Mouse (Mus musculus) stomach, embryonic 15.5 days (tissue): ENCODE data around the gene Rab5c. TPM values are rescaled to one million over a fixed set of nuclear protein-coding genes. Genes with fewer than 3 reads are reported as not detected.

ENCODE experiments used
- ATAC-seq: fragments of 200-750 bp; cut with Nextera tagmentation; 2 replicates; pipeline ENCODE4 v1.8.0; 2017; ENCODE audit warnings: low read depth, moderate number of reproducible peaks, moderate TSS enrichment; ENCODE audit not compliant: insufficient read depth, low FRiP score
- H3K27ac ChIP-seq: fragments of 300-500 bp; sonication (generic); 2 replicates; pipeline ENCODE4 v1.5.1; 2015; ENCODE audit warnings: mild to moderate bottlenecking, inconsistent platforms
- H3K27me3 ChIP-seq: fragments of 300-500 bp; sonication (generic); replicated peaks from 2 replicates; pipeline ENCODE4 v1.6.1; 2015; ENCODE audit warnings: inconsistent platforms
- H3K36me3 ChIP-seq: fragments of 300-500 bp; sonication (generic); 2 replicates; pipeline ENCODE4 v1.6.1; 2015; ENCODE audit warnings: inconsistent platforms
- H3K4me1 ChIP-seq: fragments of 300-500 bp; sonication (generic); 2 replicates; pipeline ENCODE4 v1.6.1; 2015; ENCODE audit warnings: inconsistent platforms
- H3K4me2 ChIP-seq: fragments of 300-500 bp; sonication (generic); 2 replicates; pipeline ENCODE4 v1.6.1; 2015; ENCODE audit warnings: mild to moderate bottlenecking, inconsistent platforms
- H3K4me3 ChIP-seq: fragments of 300-500 bp; sonication (generic); replicated peaks from 2 replicates; pipeline ENCODE4 v1.5.1; 2015; ENCODE audit warnings: inconsistent platforms
- H3K9ac ChIP-seq: fragments of 300-500 bp; sonication (generic); 2 replicates; pipeline ENCODE4 v1.6.1; 2015; ENCODE audit warnings: inconsistent platforms
- H3K9me3 ChIP-seq: fragments of 300-500 bp; sonication (generic); 2 replicates; pipeline ENCODE4 v1.6.1; 2016; ENCODE audit warnings: inconsistent platforms
- WGBS: fragments of 180-500 bp; shearing (Covaris S2); methylation state at CpG from one replicate; pipeline ENCODE4 v1.1.7; 2015; 5-methylcytosine and 5-hydroxymethylcytosine counted together
- polyA plus RNA-seq: library from polyadenylated mRNA; unstranded; fragments of >200 nt; fragmentation: Nextera tagmentation; extraction: Ambion mirVana; gene quantifications from 2 replicates; pipeline ENCODE4 v1.2.1, GENCODE M21; 2015

Gene Rab5c
- polyA plus RNA-seq, 1 experiment from 2014 or later, result 25.5 TPM

DNA sequence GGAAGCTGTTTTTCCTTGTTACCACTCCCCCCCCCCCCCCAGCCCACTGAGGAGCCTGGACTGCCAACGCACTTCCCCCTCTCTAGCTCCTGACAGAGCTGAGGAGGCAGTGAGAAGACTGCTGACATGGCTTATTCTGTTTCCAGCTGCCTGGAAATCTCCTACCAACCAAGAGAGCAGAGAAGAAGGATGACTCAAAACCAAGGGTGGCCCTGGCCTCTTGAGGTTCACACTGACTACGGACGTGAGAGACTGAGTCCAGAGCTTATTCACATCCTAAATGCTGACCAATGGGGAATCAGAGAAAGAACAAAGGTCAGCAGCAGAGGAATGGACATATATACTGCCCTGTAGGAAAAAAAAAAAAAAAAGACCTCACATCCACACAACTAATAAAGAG lies 18.7 kb downstream of the Rab5c start:
- Histone ChIP-seq H3K27ac (peak overlapping the region; percentile 18; the same call in 1 of the 2 replicates), H3K9me3 (no peaks in the 10 kb centered on the region), H3K9ac (no peak overlapping the region), H3K4me1 (peaks cover 21% of the 10 kb centered on the region), H3K4me3 (no peak overlapping the region), H3K36me3 (peaks cover 18% of the 10 kb centered on the region), H3K27me3 (no peaks in the 10 kb centered on the region), H3K4me2 (no peak overlapping the region)
- 75% methylated on average over 3 of the region's 3 CpGs for WGBS
- no peak for ATAC-seq

GRCm38 (mm10) chr11:100718866-100719265 lies 19.1 kb downstream of the Rab5c start:
- H3K9me3 ChIP-seq, result no peaks in the 10 kb centered on the region
- peaks cover 18% of the 10 kb centered on the region for H3K36me3 ChIP-seq
- H3K27me3 ChIP-seq, result no peaks in the 10 kb centered on the region
- H3K4me1 ChIP-seq, result peaks cover 25% of the 10 kb centered on the region
- ATAC-seq, result no peak
- no peak overlapping the region for H3K4me2 ChIP-seq
- WGBS, result 90% methylated on average over 4 of the region's 4 CpGs
- no peak overlapping the region for H3K4me3 ChIP-seq
- H3K27ac ChIP-seq, result no peak overlapping the region
- H3K9ac ChIP-seq, result no peak overlapping the region

DNA sequence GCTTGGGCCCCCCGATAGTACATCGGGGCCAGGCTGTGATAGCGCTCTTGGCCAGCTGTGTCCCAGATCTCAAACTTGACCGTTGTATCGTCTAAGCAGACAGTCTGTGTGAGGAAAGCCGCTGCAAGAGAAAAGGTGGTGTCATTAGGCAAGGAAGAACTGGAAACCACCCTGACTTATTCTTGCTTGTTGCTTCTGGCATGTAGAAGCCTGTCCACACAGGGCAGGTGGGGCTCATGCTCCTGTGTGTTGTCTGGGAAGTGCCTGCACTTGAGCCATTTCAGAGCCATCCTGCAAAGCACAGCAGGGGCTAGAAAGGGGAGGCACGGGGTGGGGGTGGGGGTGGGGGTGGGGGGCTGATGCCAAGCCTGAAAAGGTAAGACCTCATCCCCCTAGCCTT lies 19.6 kb downstream of the Rab5c start:
- Histone ChIP-seq H3K4me3 (no peak overlapping the region), H3K27ac (no peak overlapping the region), H3K9me3 (no peaks in the 10 kb centered on the region), H3K4me2 (no peak overlapping the region), H3K9ac (no peak overlapping the region), H3K36me3 (peaks cover 18% of the 10 kb centered on the region), H3K27me3 (no peaks in the 10 kb centered on the region), H3K4me1 (peaks cover 29% of the 10 kb centered on the region)
- ATAC-seq, result no peak
- 85% methylated on average over 7 of the region's 7 CpGs for WGBS

- H3K4me3 ChIP-seq, result no peak overlapping the region
- H3K27ac ChIP-seq, result no peak overlapping the region
- no peaks in the 10 kb centered on the region for H3K9me3 ChIP-seq
- H3K27me3 ChIP-seq, result no peaks in the 10 kb centered on the region
- H3K4me2 ChIP-seq, result no peak overlapping the region
- WGBS, result 85% methylated on average over 3 of the region's 3 CpGs
- H3K4me1 ChIP-seq, result peaks cover 26% of the 10 kb centered on the region
- no peak overlapping the region for H3K9ac ChIP-seq
- no peak for ATAC-seq
- H3K36me3 ChIP-seq, result peaks cover 18% of the 10 kb centered on the region
These were observed 21.4 kb downstream of the Rab5c start for GRCm38 (mm10) chr11:100716649-100717048.

DNA sequence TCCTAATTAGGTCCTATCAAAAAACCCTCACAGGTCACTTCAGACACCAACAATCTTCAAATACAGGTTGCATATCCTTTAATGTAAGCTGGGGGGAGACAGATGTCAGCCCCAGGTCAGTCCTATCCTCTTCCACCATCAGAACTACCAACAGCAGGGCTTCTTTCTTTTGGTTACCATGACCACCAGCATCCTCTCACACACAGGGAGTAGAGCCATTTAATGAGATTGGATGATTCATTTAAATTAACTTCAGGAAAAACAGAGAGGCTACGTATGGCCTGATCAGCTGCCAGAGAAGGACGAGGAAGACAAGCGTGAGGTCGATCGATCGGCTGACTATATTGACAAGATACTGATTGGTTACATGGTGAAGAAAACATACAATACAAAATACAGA lies 23.1 kb downstream of the Rab5c start:
- H3K4me3 ChIP-seq, result no peak overlapping the region
- peaks cover 23% of the 10 kb centered on the region for H3K36me3 ChIP-seq
- H3K4me2 ChIP-seq, result no peak overlapping the region
- peaks cover 29% of the 10 kb centered on the region for H3K4me1 ChIP-seq
- H3K27ac ChIP-seq, result no peak overlapping the region
- no peaks in the 10 kb centered on the region for H3K27me3 ChIP-seq
- H3K9ac ChIP-seq, result no peak overlapping the region
- no peak for ATAC-seq
- H3K9me3 ChIP-seq, result no peaks in the 10 kb centered on the region
- WGBS, result 87% methylated on average over 6 of the region's 6 CpGs

- peaks cover 29% of the 10 kb centered on the region for H3K4me1 ChIP-seq
- ATAC-seq, result no peak
- no peak overlapping the region for H3K9ac ChIP-seq
- no peaks in the 10 kb centered on the region for H3K27me3 ChIP-seq
- peak overlapping the region; percentile 30 for H3K4me3 ChIP-seq
- H3K9me3 ChIP-seq, result no peaks in the 10 kb centered on the region
- 0 out of 2 replicates have a peak overlapping the region, but pooled peaks have one; percentile 70 for H3K27ac ChIP-seq
- peak overlapping the region; percentile 57 for H3K4me2 ChIP-seq
- peaks cover 24% of the 10 kb centered on the region for H3K36me3 ChIP-seq
- WGBS, result 47% methylated on average over 6 of the region's 6 CpGs
These were observed 23.5 kb downstream of the Rab5c start for GRCm38 (mm10) chr11:100714534-100714915.

GRCm38 (mm10) chr11:100713735-100714533 lies 24.1 kb downstream of the Rab5c start, which contains the start of gene Hspb9:
TSS of gene Hspb9 (plus strand) at chr11:100713850.
- Histone ChIP-seq H3K27ac (peak within 1 kb of the TSS; percentile 70), H3K27me3 (no peaks in the 10 kb centered on the region), H3K4me2 (peak within 1 kb of the TSS; percentile 80), H3K4me3 (peak within 1 kb of the TSS; percentile 30), H3K36me3 (peaks cover 30% of the 10 kb centered on the region), H3K9ac (no peak within 1 kb of the TSS), H3K4me1 (peaks cover 29% of the 10 kb centered on the region), H3K9me3 (no peaks in the 10 kb centered on the region)
- 9% methylated on average over 38 of the region's 38 CpGs for WGBS
- 0 out of 2 replicates have a peak, but pooled peaks have one; percentile 23 for ATAC-seq

DNA sequence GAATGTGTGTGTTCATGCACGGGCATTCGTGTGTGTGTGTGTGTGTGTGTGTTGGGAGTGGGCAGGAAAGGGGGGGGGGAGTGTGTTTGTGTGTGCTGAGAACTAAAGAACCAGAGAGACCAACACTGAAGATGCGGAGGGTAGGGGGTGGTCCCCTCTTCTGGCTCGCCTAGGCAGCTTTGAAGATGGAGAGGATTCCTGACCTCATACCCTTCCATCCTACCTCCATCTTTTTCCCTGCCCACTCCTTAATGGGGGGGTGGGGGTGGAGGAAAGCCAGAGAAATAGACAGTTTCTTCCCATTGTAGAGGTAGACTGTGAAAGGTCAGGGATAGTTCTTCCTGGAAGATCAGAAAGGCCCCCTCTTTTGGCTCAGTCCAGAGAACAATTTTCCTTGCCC lies 24.8 kb downstream of the Rab5c start:
- ATAC-seq, result no peak
- Histone ChIP-seq H3K4me3 (peak overlapping the region; percentile 30; the same call in 1 of the 2 replicates), H3K27me3 (no peaks in the 10 kb centered on the region), H3K4me1 (peaks cover 29% of the 10 kb centered on the region), H3K9me3 (no peaks in the 10 kb centered on the region), H3K36me3 (peaks cover 33% of the 10 kb centered on the region), H3K4me2 (peak overlapping the region; percentile 57), H3K9ac (no peak overlapping the region), H3K27ac (peak overlapping the region; percentile 70)
- WGBS, result 75% methylated on average over 4 of the region's 4 CpGs

DNA sequence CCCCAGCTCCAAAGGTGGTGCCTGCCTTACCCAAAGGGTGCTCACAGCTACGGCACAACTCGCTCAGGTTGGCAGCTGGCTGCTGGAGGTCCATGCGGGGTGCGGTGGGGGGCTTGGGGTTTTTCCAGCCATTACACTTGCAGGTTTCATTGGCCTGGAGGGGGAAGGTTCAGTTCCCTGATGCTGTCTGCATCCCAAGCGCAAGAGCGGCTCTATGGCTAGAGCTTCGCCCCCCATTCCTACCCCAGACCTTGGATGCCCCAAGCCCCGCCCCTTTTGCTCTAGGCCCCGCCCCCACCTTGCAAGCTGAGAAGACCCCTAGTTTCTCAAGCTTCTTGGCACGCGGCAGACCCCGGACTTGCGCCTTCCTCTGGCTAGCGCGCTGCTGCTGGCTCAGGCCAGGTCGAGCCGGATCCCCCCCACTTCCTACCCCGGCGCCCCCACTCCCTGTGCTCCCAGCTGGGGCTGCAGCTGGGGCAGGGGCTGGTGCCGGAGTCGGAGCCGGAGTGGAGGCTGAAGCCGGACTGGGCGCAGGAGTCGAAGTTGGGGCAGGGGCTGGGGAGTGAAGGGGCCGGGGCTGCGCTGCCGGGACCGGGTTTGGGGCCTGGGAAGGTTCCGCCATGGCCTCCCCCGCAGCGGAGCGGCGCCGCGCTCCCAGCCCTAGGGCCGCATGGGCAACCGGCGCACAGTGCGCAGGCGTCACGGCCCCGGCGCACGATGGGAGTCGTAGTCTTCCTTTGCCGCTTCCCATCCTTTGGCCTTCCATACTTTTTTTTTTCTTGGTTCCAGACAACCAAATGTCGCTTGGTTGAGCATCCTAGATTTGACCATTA lies 26.0 kb downstream of the Rab5c start, which contains the start of gene Kat2a:
Gene Kat2a, minus strand, starts transcription at position 683 of the 833 bp plus-strand sequence.
- H3K4me3 ChIP-seq, result peak within 1 kb of the TSS; percentile 99
- H3K9me3 ChIP-seq, result no peaks in the 10 kb centered on the region
- peaks cover 41% of the 10 kb centered on the region for H3K36me3 ChIP-seq
- H3K9ac ChIP-seq, result peak within 1 kb of the TSS; percentile 98
- peak; percentile 81 for ATAC-seq
- peak within 1 kb of the TSS; percentile 80 for H3K4me2 ChIP-seq
- WGBS, result 3% methylated on average over 41 of the region's 48 CpGs
- no peaks in the 10 kb centered on the region for H3K27me3 ChIP-seq
- peak within 1 kb of the TSS; percentile 78 for H3K27ac ChIP-seq
- H3K4me1 ChIP-seq, result peaks cover 29% of the 10 kb centered on the region

- Histone ChIP-seq H3K4me1 (peaks cover 29% of the 10 kb centered on the region), H3K36me3 (peaks cover 42% of the 10 kb centered on the region), H3K27ac (no peak overlapping the region), H3K9me3 (no peaks in the 10 kb centered on the region), H3K4me2 (peak overlapping the region; percentile 80; the same call in 1 of the 2 replicates), H3K27me3 (no peaks in the 10 kb centered on the region), H3K4me3 (no peak overlapping the region), H3K9ac (no peak overlapping the region)
- no peak for ATAC-seq
- WGBS, result 77% methylated on average over 4 of the region's 4 CpGs
These were observed 27.0 kb downstream of the Rab5c start for GRCm38 (mm10) chr11:100710977-100711376.

- H3K27ac ChIP-seq, result no peak overlapping the region
- 88% methylated on average over 15 of the region's 15 CpGs for WGBS
- H3K4me3 ChIP-seq, result no peak overlapping the region
- H3K4me1 ChIP-seq, result peaks cover 29% of the 10 kb centered on the region
- H3K4me2 ChIP-seq, result no peak overlapping the region
- no peaks in the 10 kb centered on the region for H3K9me3 ChIP-seq
- ATAC-seq, result no peak
- H3K27me3 ChIP-seq, result no peaks in the 10 kb centered on the region
- peaks cover 45% of the 10 kb centered on the region for H3K36me3 ChIP-seq
- no peak overlapping the region for H3K9ac ChIP-seq
These were observed 27.5 kb downstream of the Rab5c start for GRCm38 (mm10) chr11:100710528-100710927.
